Mouse (Mus musculus) brain, embryonic 14.5 days (tissue): ENCODE data around the gene Gatc. TPM values are rescaled to one million over a fixed set of nuclear protein-coding genes. Genes with fewer than 3 reads are reported as not detected.

Source experiments
- DNase-seq: peaks from one replicate; pipeline ENCODE4 v3.0.0-alpha.2; 2011; ENCODE audit warnings: low read depth
- CTCF ChIP-seq: fragments of 200-500 bp; IDR thresholded peaks from 2 replicates; pipeline ENCODE4 v1.5.1; 2012; ENCODE audit warnings: inconsistent platforms, mild to moderate bottlenecking, moderate library complexity, borderline replicate concordance; ENCODE audit not compliant: insufficient read depth, insufficient read length; ENCODE audit errors: extremely low read depth
- POLR2A ChIP-seq: fragments of 200-500 bp; IDR thresholded peaks from 2 replicates; pipeline ENCODE4 v1.6.1; 2012; ENCODE audit warnings: mild to moderate bottlenecking, inconsistent platforms, borderline replicate concordance; ENCODE audit not compliant: poor library complexity, insufficient read depth, insufficient read length, severe bottlenecking; ENCODE audit errors: extremely low read depth
- polyA plus RNA-seq: library from polyadenylated mRNA; depleted of rRNA; stranded (reverse); fragments of >200 nt; gene quantifications from 2 replicates; pipeline ENCODE4 v1.2.3, GENCODE M21; 2012

The Gatc gene
- polyA plus RNA-seq, 1 experiment = 36.9 TPM

- no peak for DNase-seq
- no peak for TF ChIP-seq CTCF
- no peak for TF ChIP-seq POLR2A
Measured at GRCm38 (mm10) chr5:115359438-115359837, 18.5 kb upstream of the Gatc start.

DNA sequence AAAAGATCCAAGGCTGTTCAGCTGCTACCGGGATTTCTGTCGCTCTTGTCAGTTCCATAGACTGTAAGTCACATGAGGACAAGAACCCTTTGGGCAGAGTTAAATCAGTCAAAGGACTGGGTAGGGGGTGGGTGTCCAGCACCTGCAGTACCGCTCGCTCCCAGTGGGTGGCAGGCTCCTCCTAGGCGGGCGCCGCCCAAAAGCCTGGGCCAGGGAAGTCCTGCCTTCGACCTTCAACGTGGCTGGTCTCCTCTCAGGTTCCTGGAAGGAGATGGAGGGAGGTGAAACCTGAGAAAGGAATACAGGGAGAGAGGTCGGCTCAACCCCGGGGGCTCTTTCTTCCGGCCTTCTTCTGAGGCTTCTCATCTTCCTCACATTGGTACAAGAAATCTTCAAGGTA, 17.9 kb upstream of the Gatc start:
- peak; percentile 84 for DNase-seq
- TF ChIP-seq CTCF (peak; percentile 96), POLR2A (no peak)

GRCm38 (mm10) chr5:115355070-115355469, 14.1 kb upstream of the Gatc start:
- no peak for DNase-seq
- TF ChIP-seq CTCF (no peak), POLR2A (no peak)

DNA sequence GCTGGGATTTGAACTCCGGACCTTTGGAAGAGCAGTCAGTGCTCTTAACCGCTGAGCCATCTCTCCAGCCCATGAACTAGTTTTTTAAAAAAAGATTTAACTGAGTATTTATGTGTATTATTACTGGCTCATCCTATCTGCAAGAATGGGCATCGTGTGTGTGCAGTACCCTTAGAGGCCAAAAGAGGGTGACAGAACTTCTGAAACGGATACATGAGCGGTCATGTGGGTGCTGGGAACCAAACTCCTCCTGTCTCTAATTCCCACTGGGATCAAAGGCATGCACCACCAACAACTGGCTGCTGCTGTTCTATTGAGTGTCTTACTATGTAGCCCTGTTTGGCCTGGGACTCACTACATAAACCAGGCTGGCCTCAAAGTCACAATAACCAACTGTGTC, 10.4 kb upstream of the Gatc start:
- DNase-seq = no peak
- TF ChIP-seq POLR2A = no peak
- TF ChIP-seq CTCF = 0 out of 2 replicates have a peak, but pooled peaks have one; percentile 9

GRCm38 (mm10) chr5:115349225-115349555, 8.2 kb upstream of the Gatc start:
- no peak for DNase-seq
- TF ChIP-seq CTCF = no peak
- no peak for TF ChIP-seq POLR2A

DNA sequence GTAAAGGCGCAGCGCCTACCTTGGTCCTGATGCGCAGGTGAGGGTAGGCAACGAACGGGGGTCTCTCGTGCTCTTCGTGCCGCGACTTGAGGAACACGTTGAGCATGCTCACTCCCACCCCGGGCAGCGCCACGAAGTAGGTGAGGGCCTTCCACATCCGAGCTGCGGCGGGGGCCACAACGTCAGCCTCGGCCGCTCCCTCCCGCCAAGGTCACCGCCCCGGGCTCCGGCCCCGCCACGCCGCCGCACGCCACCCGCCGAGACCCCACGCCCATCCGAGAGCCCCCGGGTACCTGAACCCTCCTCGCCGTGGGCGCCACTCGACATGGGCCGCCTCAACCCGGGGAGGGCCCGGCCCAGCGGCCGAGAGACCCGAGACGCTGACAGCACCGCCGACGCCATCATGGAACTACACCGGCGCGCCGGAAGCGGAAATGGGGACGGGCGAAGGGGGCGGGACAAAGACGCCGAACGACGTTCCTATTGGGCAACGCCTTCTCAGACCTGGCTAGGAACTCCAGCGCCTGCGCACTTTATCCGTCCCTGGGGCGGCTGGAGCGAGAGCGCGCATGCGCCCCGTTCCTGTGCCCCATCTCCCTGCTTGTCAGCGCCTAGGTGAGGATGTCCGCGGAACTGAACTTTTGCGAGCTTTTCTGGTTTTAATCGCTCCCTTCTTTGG, 7.7 kb upstream of the Gatc start, which contains the start of gene Cox6a1:
TSS of gene Cox6a1 (minus strand) at position 436 of the 679 bp plus-strand sequence.
- DNase-seq = peak; percentile 99
- peak; percentile 33; the same call in 1 of the 2 replicates for TF ChIP-seq CTCF
- peak; percentile 48 for TF ChIP-seq POLR2A

GRCm38 (mm10) chr5:115347564-115347963, 6.6 kb upstream of the Gatc start:
- no peak for TF ChIP-seq POLR2A
- TF ChIP-seq CTCF = peak; percentile 87

DNA sequence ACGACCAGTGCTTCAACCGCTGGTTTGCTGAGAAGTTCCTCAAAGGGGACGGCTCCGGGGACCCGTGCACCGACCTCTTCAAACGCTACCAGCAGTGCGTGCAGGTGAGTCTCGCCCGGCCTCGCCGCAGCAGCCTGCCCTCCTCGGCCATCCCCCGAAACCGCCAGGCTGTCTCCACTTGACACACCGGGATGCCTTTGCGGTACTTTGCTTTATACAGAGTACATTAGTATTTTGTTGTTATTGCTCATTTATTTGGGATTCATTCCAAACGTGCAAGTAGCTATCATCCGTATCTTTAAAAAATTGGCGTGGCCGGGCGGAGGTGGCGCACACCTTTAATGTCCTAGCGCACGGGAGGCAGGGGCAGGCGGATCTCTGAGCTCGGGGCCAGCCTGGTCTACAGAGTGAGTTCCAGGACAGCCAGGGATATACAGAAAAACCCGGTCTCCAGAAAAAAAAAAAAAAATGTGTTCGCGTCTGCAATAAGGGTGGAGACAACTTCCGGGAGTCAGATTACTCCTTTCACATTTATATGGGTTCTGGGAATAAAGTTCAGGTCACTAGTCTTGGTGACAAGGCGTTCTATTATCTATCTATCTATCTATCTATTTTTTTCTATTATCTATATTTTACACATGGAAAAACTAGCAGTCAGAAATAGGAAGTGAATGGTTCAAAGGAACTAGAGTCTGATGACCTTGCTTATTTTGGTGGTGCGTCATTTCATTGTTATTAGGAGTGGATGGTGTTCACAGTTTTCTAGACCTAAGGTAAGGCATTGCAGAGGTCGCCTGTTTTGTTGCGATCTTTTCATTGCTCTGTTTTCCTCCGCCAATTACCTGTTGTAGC, 562 bp upstream of the Gatc start:
- no peak for TF ChIP-seq POLR2A
- no peak for TF ChIP-seq CTCF
- DNase-seq = no peak

More at GRCm38 (mm10) chr5:115347564-115347963, 6.6 kb upstream of the Gatc start:
- DNase-seq = peak; percentile 88

GRCm38 (mm10) chr5:115340007-115340406, 971 bp downstream of the Gatc start:
- no peak for DNase-seq
- no peak for TF ChIP-seq POLR2A
- TF ChIP-seq CTCF = no peak

DNA sequence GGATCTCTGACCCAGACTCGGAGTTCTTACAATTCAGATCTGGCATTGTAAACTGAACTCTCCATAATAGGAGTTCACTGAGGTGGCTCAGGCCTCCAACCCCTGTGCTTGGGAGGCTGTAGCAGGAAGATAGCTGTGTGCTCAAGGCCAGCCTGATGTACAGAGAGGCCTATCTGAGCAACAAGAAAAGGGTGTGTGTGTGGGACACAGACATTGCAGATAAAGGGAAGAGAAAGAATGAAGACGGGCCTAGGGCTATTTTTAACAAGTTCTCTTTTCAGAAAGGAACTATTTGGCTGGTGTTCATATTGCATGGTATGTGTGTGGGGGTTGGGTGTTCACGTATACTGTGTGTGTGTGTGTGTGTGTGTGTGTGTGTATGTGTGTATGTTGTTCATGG, 7.4 kb downstream of the Gatc start:
- DNase-seq = no peak

DNA sequence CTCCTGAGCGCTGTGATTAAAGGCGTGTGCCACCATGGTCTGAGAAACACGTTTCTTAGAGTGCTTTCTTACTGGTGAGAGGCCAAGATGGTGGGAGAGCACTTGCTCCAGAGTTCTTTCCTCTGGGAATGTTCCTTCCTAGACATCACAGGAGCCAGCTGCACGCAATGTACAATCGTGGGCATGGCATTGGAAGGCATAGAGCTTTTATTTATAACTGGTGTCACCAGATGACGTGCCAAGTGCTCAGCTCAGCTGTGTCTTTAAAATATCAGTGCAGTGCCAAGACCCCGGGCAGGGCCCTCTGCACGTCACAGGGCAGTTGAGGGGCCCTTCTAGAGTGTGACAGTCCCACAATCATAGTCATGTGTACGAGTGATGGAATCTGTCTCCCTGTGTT, 10.0 kb downstream of the Gatc start:
- DNase-seq = no peak
- no peak for TF ChIP-seq CTCF
- no peak for TF ChIP-seq POLR2A

More for the DNA sequence above, 7.4 kb downstream of the Gatc start:
- TF ChIP-seq POLR2A (no peak), CTCF (no peak)

DNA sequence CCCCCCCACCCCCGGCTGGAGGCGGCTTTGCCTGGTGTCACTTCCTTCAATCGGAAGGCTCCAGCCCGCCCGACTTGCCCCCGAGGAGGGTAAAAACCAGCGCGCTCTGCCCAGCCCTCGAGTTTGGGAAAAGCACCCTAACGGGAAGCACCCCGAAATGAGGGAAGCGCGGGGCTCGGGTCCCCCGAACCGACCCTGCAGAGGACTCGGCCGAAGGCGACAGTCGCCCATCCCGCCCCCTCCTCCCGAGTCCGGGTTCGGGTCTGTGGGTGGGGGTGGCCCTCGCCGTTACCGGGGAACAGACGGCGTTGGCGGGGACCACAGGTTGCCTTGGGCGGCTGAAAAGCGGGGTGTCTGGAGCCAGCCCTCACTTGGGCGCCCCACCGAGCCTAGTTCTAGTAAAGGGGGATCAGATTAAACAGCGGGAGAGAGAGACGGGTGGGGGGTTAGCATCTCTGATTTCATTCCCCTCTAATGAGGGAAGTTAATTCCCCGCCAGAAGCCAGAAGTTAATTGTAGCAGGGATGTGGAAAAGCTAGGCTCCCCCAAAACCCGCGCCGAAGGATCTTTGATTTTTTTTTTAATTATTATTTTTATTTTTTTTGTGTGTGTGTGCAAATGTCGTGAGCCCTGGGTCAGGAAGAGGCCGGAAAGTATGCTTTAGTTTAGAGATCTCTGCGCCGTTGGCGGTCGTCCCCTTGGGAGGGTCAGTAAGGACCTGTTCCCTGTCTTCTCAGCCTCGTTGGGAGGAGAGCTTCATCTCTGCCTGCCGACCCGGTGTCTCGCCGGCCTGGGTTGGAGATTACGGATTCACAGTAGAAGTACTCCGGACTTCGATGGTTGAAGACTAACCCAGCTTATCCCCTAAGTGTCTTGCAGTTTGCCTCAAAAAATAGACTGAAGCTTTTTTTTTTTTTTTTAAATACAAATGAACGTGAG, 13.1 kb downstream of the Gatc start:
- peak; percentile 32 for DNase-seq
- no peak for TF ChIP-seq CTCF
- no peak for TF ChIP-seq POLR2A
